Mouse (Mus musculus) intestine, embryonic 14.5 days (tissue): ENCODE results near the gene Gm20721. TPM values are rescaled to one million over a fixed set of nuclear protein-coding genes. Genes with fewer than 3 reads are reported as not detected.

Experiments used
- ATAC-seq: fragments of 200-750 bp; cut with Nextera tagmentation; replicated peaks from 2 replicates; pipeline ENCODE4 v1.8.0; 2017; ENCODE audit warnings: low read depth, moderate number of reproducible peaks, moderate TSS enrichment, moderate library complexity; ENCODE audit not compliant: low FRiP score, low TSS enrichment
- DNase-seq: peaks from one replicate; pipeline ENCODE4 v3.0.0-alpha.2; 2018; ENCODE audit warnings: low spot score
- H3K27ac ChIP-seq: fragments of 300-500 bp; sonication (generic); 2 replicates; pipeline ENCODE4 v1.5.1; 2014; ENCODE audit warnings: low read depth, mild to moderate bottlenecking, control low read depth
- H3K27me3 ChIP-seq: fragments of 300-500 bp; sonication (generic); replicated peaks from 2 replicates; pipeline ENCODE4 v1.6.1; 2014; ENCODE audit warnings: low read length, control low read depth; ENCODE audit not compliant: control insufficient read depth, insufficient read depth
- H3K36me3 ChIP-seq: fragments of 300-500 bp; sonication (generic); 2 replicates; pipeline ENCODE4 v1.6.1; 2014; ENCODE audit warnings: low read length, control low read depth; ENCODE audit not compliant: control insufficient read depth, insufficient read depth
- H3K4me1 ChIP-seq: fragments of 300-500 bp; sonication (generic); replicated peaks from 2 replicates; pipeline ENCODE4 v1.6.1; 2014; ENCODE audit warnings: low read length, control low read depth, mixed read lengths; ENCODE audit not compliant: control insufficient read depth, insufficient read depth
- H3K4me2 ChIP-seq: fragments of 300-500 bp; sonication (generic); 2 replicates; pipeline ENCODE4 v1.6.1; 2014; ENCODE audit warnings: low read length
- H3K4me3 ChIP-seq: fragments of 300-500 bp; sonication (generic); 2 replicates; pipeline ENCODE4 v1.5.1; 2014; ENCODE audit warnings: low read depth, low read length, control low read depth, mixed read lengths
- H3K9ac ChIP-seq: fragments of 300-500 bp; sonication (generic); 2 replicates; pipeline ENCODE4 v1.6.1; 2014; ENCODE audit warnings: mild to moderate bottlenecking, low read length
- H3K9me3 ChIP-seq: fragments of 300-500 bp; sonication (generic); 2 replicates; pipeline ENCODE4 v1.6.1; 2016; ENCODE audit warnings: low read length, control low read depth; ENCODE audit not compliant: control insufficient read depth
- WGBS: fragments of 180-500 bp; shearing (Covaris S2); extraction: QIAGEN DNeasy Blood & Tissue Kit; methylation state at CpG from one replicate; pipeline ENCODE4 v1.1.7; 2014; 5-methylcytosine and 5-hydroxymethylcytosine counted together
- polyA plus RNA-seq: library from polyadenylated mRNA; unstranded; fragments of >200 nt; fragmentation: Nextera tagmentation; extraction: Ambion mirVana; gene quantifications from 2 replicates; pipeline ENCODE4 v1.2.1, GENCODE M21; 2014

Gene Gm20721
- polyA plus RNA-seq, 1 experiment from 2014 or later = 12.6 TPM

DNA sequence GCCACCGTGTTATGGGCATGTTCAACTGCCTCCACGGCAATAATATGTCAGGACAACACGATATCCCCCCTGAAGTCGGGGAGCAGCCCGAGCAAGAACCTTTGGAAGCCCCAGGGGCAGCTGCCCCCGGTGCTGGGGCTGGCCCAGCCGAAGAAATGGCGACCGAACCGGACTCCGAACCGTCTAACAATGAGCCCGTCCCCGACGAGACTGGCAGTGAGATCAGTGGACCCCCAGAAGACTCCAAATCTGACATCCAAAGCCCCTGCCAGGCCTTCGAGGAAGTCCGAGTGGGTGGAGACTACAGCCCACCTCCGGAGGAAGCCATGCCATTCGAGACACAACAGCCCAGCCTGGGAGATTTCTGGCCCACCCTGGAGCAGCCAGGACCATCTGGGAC is 48.7 kb downstream of the Gm20721 start:
- Histone ChIP-seq H3K27ac (no peak overlapping the region), H3K4me1 (peaks cover 6% of the 10 kb centered on the region; the same call in 1 of the 2 replicates), H3K9me3 (peaks cover 64% of the 10 kb centered on the region), H3K36me3 (no peaks in the 10 kb centered on the region), H3K27me3 (peaks cover 27% of the 10 kb centered on the region), H3K4me3 (peak overlapping the region; percentile 35), H3K9ac (no peak overlapping the region), H3K4me2 (peak overlapping the region; percentile 50)
- no peak for DNase-seq
- ATAC-seq = no peak
- 63% methylated on average over 19 of the region's 19 CpGs for WGBS

DNA sequence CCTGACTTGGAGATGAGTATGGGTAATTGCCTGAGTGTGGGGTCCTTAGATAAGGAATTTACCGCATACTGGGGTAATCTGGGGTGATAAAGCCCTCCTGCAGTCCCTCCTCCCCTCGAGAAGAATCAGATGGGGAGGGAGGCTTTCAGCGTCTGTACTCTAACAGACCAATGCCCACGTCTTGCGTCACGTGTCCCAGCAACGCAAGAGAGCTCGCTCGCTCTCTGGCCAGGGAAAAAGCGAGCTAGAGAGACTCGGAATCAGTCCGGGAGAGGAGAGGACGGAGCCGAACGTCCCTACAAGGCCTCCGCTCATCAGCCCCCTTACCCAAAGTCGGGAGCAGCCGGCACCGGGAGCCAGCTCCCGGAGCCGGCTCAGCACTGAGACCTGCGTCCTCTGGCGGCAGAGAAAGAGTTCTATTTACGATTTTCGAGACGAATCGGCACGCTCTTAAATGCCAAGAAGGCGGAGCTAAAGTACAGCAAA is 49.4 kb downstream of the Gm20721 start:
- peaks cover 6% of the 10 kb centered on the region; the same call in 1 of the 2 replicates for H3K4me1 ChIP-seq
- DNase-seq (peak; percentile 83), ATAC-seq (no peak)
- H3K4me2 ChIP-seq = peak overlapping the region; percentile 60
- peaks cover 64% of the 10 kb centered on the region for H3K9me3 ChIP-seq
- 0 out of 2 replicates have a peak overlapping the region, but pooled peaks have one; percentile 4 for H3K4me3 ChIP-seq
- peaks cover 27% of the 10 kb centered on the region for H3K27me3 ChIP-seq
- H3K36me3 ChIP-seq = no peaks in the 10 kb centered on the region
- no peak overlapping the region for H3K27ac ChIP-seq
- no peak overlapping the region for H3K9ac ChIP-seq
- WGBS = 41% methylated on average over 29 of the region's 29 CpGs

DNA sequence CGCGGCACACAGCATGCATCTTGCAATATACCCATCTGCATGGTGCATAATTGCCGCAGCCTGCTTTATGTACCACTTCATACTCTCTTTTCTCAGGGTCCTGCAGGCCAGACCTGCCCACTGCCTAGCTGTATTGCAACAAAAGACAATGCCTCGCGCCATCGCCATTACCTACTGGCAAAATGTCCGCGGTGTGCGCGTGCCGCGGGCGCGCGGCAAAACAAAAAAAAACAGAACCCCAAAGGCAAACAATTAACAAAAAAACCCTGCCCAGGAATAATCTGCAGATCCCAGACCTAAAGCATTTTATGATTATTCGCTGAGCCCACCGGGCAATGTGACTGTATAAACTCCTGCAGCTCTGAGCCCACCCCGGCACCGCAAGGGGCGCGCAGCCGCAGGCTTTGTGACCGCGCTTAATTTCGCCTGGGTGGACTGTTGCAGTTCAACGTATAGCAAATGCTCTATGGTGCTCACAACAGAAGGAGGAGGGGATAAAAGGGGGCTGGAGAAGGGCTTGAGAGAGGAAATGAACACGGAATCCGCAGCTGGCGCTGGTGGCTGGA is 50.5 kb downstream of the Gm20721 start:
- peaks cover 62% of the 10 kb centered on the region for H3K9me3 ChIP-seq
- H3K36me3 ChIP-seq = peaks cover 6% of the 10 kb centered on the region; the same call in 1 of the 2 replicates
- peaks cover 27% of the 10 kb centered on the region for H3K27me3 ChIP-seq
- H3K4me1 ChIP-seq = peaks cover 14% of the 10 kb centered on the region; the same call in 1 of the 2 replicates
- peak overlapping the region; percentile 60 for H3K4me2 ChIP-seq
- peak overlapping the region; percentile 67 for H3K4me3 ChIP-seq
- WGBS = 51% methylated on average over 29 of the region's 29 CpGs
- H3K9ac ChIP-seq = peak overlapping the region; percentile 32
- DNase-seq (no peak), ATAC-seq (peak; percentile 3; the same call in 1 of the 2 replicates)
- H3K27ac ChIP-seq = peak overlapping the region; percentile 12; the same call in 1 of the 2 replicates

DNA sequence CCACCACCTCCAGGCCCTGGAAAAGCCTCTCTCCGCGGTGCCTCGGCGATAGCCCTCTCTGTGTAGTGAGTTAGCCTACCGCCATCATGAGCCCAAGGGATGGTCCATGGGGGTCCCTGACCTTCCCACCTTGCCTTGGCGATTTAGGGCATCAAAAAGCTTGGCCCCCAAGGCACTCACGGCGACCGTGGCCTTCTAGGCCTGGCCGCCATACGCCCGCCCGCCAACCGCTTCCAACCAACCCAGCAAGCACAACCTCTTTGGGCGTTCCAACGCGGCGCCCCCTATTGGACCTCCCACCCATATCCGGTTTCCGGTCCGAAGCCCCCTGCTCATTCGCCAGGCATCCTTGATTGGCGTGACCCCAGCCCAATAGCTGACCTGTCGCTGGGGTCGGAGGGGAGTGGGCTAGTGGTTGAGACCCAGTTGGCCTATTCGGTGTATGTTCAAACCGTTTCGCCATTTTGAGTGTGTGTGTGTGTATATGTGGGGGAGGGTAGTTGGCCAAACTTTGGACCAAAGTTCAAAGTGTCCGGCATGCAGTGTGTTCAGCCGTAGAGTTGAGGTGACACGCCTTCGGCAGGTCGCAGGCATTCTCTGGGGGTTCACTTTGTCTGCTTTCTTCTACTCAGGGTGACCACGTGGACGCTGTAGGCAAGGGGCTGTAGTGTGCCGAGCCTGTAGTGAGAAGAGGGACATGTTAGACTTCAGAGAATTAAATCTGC is 51.2 kb downstream of the Gm20721 start:
- peaks cover 10% of the 10 kb centered on the region; the same call in 1 of the 2 replicates for H3K36me3 ChIP-seq
- H3K4me2 ChIP-seq = peak overlapping the region; percentile 60
- DNase-seq (peak; percentile 91), ATAC-seq (peak; percentile 88)
- WGBS = 53% methylated on average over 36 of the region's 36 CpGs
- peak overlapping the region; percentile 67 for H3K4me3 ChIP-seq
- H3K4me1 ChIP-seq = peaks cover 16% of the 10 kb centered on the region
- H3K9me3 ChIP-seq = peaks cover 55% of the 10 kb centered on the region
- H3K27me3 ChIP-seq = peaks cover 26% of the 10 kb centered on the region
- H3K27ac ChIP-seq = peak overlapping the region; percentile 82
- H3K9ac ChIP-seq = peak overlapping the region; percentile 72

DNA sequence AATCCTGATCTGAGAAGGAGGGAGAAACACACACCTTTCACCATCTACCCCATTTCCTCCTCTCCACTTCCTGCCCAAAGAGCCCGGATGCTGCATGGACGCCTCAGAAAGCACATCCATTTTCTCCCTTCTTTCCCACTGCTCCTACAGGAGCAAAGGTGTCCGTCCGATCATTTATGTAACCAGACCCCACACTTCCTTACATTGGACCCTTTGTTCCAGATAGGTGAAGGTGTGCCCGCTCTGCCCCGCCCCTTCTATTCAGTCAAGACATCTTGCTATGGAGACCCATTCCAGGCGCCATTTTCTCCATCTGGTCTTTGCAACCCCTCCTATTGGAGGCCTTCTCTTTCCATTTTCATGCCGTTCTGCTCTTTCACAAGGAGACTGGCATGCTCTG is 52.1 kb downstream of the Gm20721 start:
- Histone ChIP-seq H3K9ac (peak overlapping the region; percentile 72), H3K4me1 (peaks cover 16% of the 10 kb centered on the region), H3K36me3 (peaks cover 15% of the 10 kb centered on the region; the same call in 1 of the 2 replicates), H3K9me3 (peaks cover 46% of the 10 kb centered on the region), H3K27me3 (peaks cover 18% of the 10 kb centered on the region), H3K4me3 (peak overlapping the region; percentile 67), H3K27ac (peak overlapping the region; percentile 82), H3K4me2 (peak overlapping the region; percentile 56)
- 47% methylated on average over 8 of the region's 8 CpGs for WGBS
- no peak for ATAC-seq
- no peak for DNase-seq

DNA sequence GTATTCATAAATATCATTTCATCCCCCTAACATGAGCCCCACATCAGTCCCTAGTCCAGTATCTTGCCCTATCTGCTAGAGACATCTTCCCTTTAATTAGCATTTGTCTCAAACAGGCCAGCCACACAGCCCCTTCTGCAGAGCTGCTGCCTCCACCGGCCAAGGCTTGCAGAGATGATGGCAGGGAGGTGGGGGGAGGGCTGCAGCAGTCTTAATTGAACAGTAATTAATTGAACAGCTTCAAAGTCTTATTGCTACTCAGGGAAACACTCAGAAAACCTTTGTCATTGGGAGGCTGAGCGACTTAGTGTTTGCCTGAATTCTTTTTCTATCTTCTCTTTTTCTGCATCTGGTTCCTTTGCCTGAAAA is 54.9 kb downstream of the Gm20721 start:
- peaks cover 22% of the 10 kb centered on the region for H3K9me3 ChIP-seq
- WGBS = 59% methylated on average over 2 of the region's 2 CpGs
- H3K4me2 ChIP-seq = peak overlapping the region; percentile 56
- ATAC-seq (no peak), DNase-seq (no peak)
- H3K27me3 ChIP-seq = peaks cover 18% of the 10 kb centered on the region
- peaks cover 34% of the 10 kb centered on the region for H3K36me3 ChIP-seq
- H3K27ac ChIP-seq = no peak overlapping the region
- no peak overlapping the region for H3K9ac ChIP-seq
- H3K4me3 ChIP-seq = peak overlapping the region; percentile 13; the same call in 1 of the 2 replicates
- H3K4me1 ChIP-seq = peaks cover 16% of the 10 kb centered on the region

DNA sequence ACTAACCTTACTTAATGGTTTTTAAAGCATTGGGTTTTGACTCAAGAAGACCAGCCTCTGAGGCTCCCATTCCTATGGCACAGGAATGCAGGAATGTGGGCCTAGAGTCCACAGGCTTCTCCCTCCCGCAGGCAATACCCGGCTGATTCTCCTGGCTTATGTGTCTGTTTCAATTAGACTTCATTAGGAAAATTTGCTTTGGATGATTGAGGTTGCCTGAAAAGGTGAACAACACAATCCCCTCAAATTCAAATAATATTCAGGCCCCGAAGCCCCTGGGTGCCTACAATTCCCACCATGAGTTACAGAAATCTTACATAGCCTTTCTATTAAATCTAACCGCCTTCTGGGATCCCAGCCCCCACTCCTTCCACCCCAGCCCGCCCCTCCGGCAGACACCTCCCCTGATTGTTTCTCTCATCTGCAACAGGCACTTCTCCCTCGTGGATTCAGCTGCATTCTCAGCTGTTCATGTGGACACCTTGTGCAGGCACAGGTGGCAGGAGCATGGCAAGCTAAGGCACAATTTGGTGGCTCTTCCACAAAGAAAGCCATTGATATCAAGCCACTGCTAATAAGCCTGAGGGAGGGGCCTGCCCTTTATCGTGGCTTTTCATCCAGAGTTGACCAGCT is 55.4 kb downstream of the Gm20721 start:
- ATAC-seq = no peak
- DNase-seq = no peak
- H3K4me3 ChIP-seq = peak overlapping the region; percentile 13

DNA sequence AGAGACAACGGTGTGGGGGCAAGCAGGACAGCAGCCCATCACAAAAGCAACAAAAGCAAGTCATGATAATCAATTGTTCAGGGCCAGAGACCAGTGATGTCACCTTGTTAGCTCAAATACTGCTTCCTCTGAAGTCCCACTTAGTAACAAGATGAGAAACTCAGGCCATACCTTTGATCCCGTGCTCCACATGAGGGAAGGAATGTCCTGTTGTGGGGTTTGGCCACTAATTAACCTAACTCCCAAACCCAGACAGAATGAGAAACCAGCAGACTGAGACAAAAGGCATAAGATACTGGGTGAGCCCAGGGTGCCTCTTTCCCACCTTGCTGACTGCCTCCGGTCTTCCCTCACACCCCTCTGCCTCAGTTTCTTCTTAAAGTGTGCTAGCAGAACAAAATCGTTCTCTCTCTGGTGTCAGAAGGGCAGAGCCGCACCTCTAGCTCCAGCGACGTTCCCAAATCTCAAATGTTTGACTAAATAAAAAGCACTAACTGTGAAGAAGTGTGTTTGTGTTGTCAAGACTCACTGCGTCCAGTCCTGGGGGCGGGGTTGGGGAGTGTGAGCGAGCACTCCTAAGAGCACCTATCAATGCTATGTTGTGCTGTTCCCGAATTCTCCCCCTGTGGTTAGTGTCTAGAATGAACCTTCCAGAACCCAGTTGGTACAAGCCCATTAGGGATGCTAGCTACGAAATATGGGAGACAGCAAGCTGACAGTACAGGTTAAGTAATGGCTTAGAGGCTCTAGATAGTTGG is 57.7 kb downstream of the Gm20721 start:
- H3K36me3 ChIP-seq = peaks cover 62% of the 10 kb centered on the region
- no peak overlapping the region for H3K9ac ChIP-seq
- WGBS = 46% methylated on average over 12 of the region's 12 CpGs
- peaks cover 40% of the 10 kb centered on the region for H3K27me3 ChIP-seq
- H3K9me3 ChIP-seq = peaks cover 30% of the 10 kb centered on the region
- H3K4me3 ChIP-seq = no peak overlapping the region
- no peak overlapping the region for H3K27ac ChIP-seq
- ATAC-seq (no peak), DNase-seq (no peak)
- H3K4me2 ChIP-seq = no peak overlapping the region
- H3K4me1 ChIP-seq = peaks cover 16% of the 10 kb centered on the region

More for the DNA sequence above, 55.4 kb downstream of the Gm20721 start:
- Histone ChIP-seq H3K27me3 (peaks cover 23% of the 10 kb centered on the region), H3K4me1 (peaks cover 16% of the 10 kb centered on the region), H3K9ac (no peak overlapping the region), H3K9me3 (peaks cover 24% of the 10 kb centered on the region), H3K4me2 (peak overlapping the region; percentile 56), H3K36me3 (peaks cover 39% of the 10 kb centered on the region), H3K27ac (no peak overlapping the region)
- 64% methylated on average over 8 of the region's 8 CpGs for WGBS
